Mouse (Mus musculus): ENCODE results near the gene Bloc1s3. TPM values are rescaled to one million over a fixed set of nuclear protein-coding genes. Genes with fewer than 3 reads are reported as not detected.
A peak's percentile ranks its signal among the peaks of the same experiment; 100 is the strongest.

Gene Bloc1s3
- polyA plus RNA-seq, 1 experiment from 2014 or later, result 2.2 TPM

- WGBS, result 11% methylated on average over 31 of the region's 31 CpGs
These were observed 18.6 kb downstream of the Bloc1s3 start for GRCm38 (mm10) chr7:19489525-19489924.

GRCm38 (mm10) chr7:19486549-19486948 is 21.6 kb downstream of the Bloc1s3 start:
- WGBS, result 90% methylated on average over 7 of the region's 7 CpGs
- Histone ChIP-seq H3K4me1 (ENCODE audit: insufficient read depth, low read length) (0 out of 2 replicates have a peak, but pooled peaks cover 7% of the 10 kb centered on the region), H3K4me2 (replicated peaks; ENCODE audit: low read depth, low read length) (no peak overlapping the region), H3K27me3 (ENCODE audit: insufficient read depth, low read length) (peaks cover 41% of the 10 kb centered on the region), H3K9ac (replicated peaks; ENCODE audit: low read length) (no peak overlapping the region), H3K36me3 (ENCODE audit: insufficient read depth, low read length) (no peaks in the 10 kb centered on the region), H3K4me3 (ENCODE audit: low read length) (no peak overlapping the region), H3K27ac (ENCODE audit: low read length) (no peak overlapping the region), H3K9me3 (ENCODE audit: low read length) (no peaks in the 10 kb centered on the region)
- no peak for ATAC-seq (ENCODE audit: low FRiP score, low TSS enrichment)

More at GRCm38 (mm10) chr7:19489525-19489924, 18.6 kb downstream of the Bloc1s3 start:
- no peaks in the 10 kb centered on the region for H3K36me3 ChIP-seq (ENCODE audit: insufficient read depth, low read length)
- peak overlapping the region; percentile 29 for H3K4me3 ChIP-seq (ENCODE audit: low read length)
- peaks cover 11% of the 10 kb centered on the region; the same call in 1 of the 2 replicates for H3K4me1 ChIP-seq (ENCODE audit: insufficient read depth, low read length)
- H3K27me3 ChIP-seq (ENCODE audit: insufficient read depth, low read length), result peaks cover 43% of the 10 kb centered on the region
- peak overlapping the region; percentile 47 for H3K4me2 ChIP-seq (replicated peaks; ENCODE audit: low read depth, low read length)
- no peak overlapping the region; the same call in 1 of the 2 replicates for H3K9ac ChIP-seq (replicated peaks; ENCODE audit: low read length)
- no peak overlapping the region for H3K27ac ChIP-seq (ENCODE audit: low read length)
- ATAC-seq (ENCODE audit: low FRiP score, low TSS enrichment), result no peak
- H3K9me3 ChIP-seq (ENCODE audit: low read length), result no peaks in the 10 kb centered on the region

- H3K4me3 ChIP-seq (ENCODE audit: low read length), result no peak overlapping the region
- WGBS, result 100% methylated on average over 1 of the region's 1 CpGs
- 0 out of 2 replicates have a peak, but pooled peaks cover 7% of the 10 kb centered on the region for H3K4me1 ChIP-seq (ENCODE audit: insufficient read depth, low read length)
- H3K36me3 ChIP-seq (ENCODE audit: insufficient read depth, low read length), result no peaks in the 10 kb centered on the region
- H3K9ac ChIP-seq (replicated peaks; ENCODE audit: low read length), result no peak overlapping the region
- no peak overlapping the region for H3K4me2 ChIP-seq (replicated peaks; ENCODE audit: low read depth, low read length)
- no peaks in the 10 kb centered on the region for H3K9me3 ChIP-seq (ENCODE audit: low read length)
- no peak for ATAC-seq (ENCODE audit: low FRiP score, low TSS enrichment)
- no peak overlapping the region for H3K27ac ChIP-seq (ENCODE audit: low read length)
- peaks cover 31% of the 10 kb centered on the region for H3K27me3 ChIP-seq (ENCODE audit: insufficient read depth, low read length)
These were observed 22.7 kb downstream of the Bloc1s3 start for GRCm38 (mm10) chr7:19485488-19485887.

- no peaks in the 10 kb centered on the region for H3K4me1 ChIP-seq (ENCODE audit: insufficient read depth, low read length)
- no peak for ATAC-seq (ENCODE audit: low FRiP score, low TSS enrichment)
- 84% methylated on average over 8 of the region's 8 CpGs for WGBS
- H3K36me3 ChIP-seq (ENCODE audit: insufficient read depth, low read length), result no peaks in the 10 kb centered on the region
- no peak overlapping the region for H3K4me3 ChIP-seq (ENCODE audit: low read length)
- H3K27me3 ChIP-seq (ENCODE audit: insufficient read depth, low read length), result peaks cover 8% of the 10 kb centered on the region
- H3K9me3 ChIP-seq (ENCODE audit: low read length), result no peaks in the 10 kb centered on the region
- H3K9ac ChIP-seq (replicated peaks; ENCODE audit: low read length), result no peak overlapping the region
- H3K4me2 ChIP-seq (replicated peaks; ENCODE audit: low read depth, low read length), result no peak overlapping the region
- H3K27ac ChIP-seq (ENCODE audit: low read length), result no peak overlapping the region
These were observed 24.9 kb downstream of the Bloc1s3 start for GRCm38 (mm10) chr7:19483281-19483680.

GRCm38 (mm10) chr7:19477624-19478384 is 30.4 kb downstream of the Bloc1s3 start:
- 0 out of 2 replicates have a peak, but pooled peaks have one; percentile 21 for ATAC-seq (ENCODE audit: low FRiP score, low TSS enrichment)

GRCm38 (mm10) chr7:19477084-19477483 is 31.1 kb downstream of the Bloc1s3 start:
- no peak overlapping the region; the same call in 1 of the 2 replicates for H3K27ac ChIP-seq (ENCODE audit: low read length)
- no peak for ATAC-seq (ENCODE audit: low FRiP score, low TSS enrichment)
- 73% methylated on average over 2 of the region's 2 CpGs for WGBS

More at GRCm38 (mm10) chr7:19477624-19478384, 30.4 kb downstream of the Bloc1s3 start:
- Histone ChIP-seq H3K4me3 (ENCODE audit: low read length) (no peak overlapping the region), H3K36me3 (ENCODE audit: insufficient read depth, low read length) (no peaks in the 10 kb centered on the region), H3K9me3 (ENCODE audit: low read length) (no peaks in the 10 kb centered on the region), H3K9ac (replicated peaks; ENCODE audit: low read length) (no peak overlapping the region), H3K4me2 (replicated peaks; ENCODE audit: low read depth, low read length) (no peak overlapping the region), H3K27ac (ENCODE audit: low read length) (no peak overlapping the region; the same call in 1 of the 2 replicates), H3K4me1 (ENCODE audit: insufficient read depth, low read length) (peaks cover 8% of the 10 kb centered on the region; the same call in 1 of the 2 replicates), H3K27me3 (ENCODE audit: insufficient read depth, low read length) (peaks cover 12% of the 10 kb centered on the region)
- WGBS, result 29% methylated on average over 14 of the region's 14 CpGs

GRCm38 (mm10) chr7:19473875-19474443 is 34.2 kb downstream of the Bloc1s3 start:
- Histone ChIP-seq H3K9ac (replicated peaks; ENCODE audit: low read length) (peak overlapping the region; percentile 76), H3K9me3 (ENCODE audit: low read length) (no peaks in the 10 kb centered on the region), H3K27me3 (ENCODE audit: insufficient read depth, low read length) (peaks cover 47% of the 10 kb centered on the region), H3K36me3 (ENCODE audit: insufficient read depth, low read length) (no peaks in the 10 kb centered on the region), H3K4me1 (ENCODE audit: insufficient read depth, low read length) (peaks cover 12% of the 10 kb centered on the region), H3K4me3 (ENCODE audit: low read length) (peak overlapping the region; percentile 50), H3K27ac (ENCODE audit: low read length) (peak overlapping the region; percentile 54; the same call in 1 of the 2 replicates), H3K4me2 (replicated peaks; ENCODE audit: low read depth, low read length) (peak overlapping the region; percentile 65)
- peak; percentile 82 for ATAC-seq (ENCODE audit: low FRiP score, low TSS enrichment)
- WGBS, result under 1% methylated on average over 56 of the region's 89 CpGs

More at GRCm38 (mm10) chr7:19477084-19477483, 31.1 kb downstream of the Bloc1s3 start:
- H3K4me3 ChIP-seq (ENCODE audit: low read length), result no peak overlapping the region
- peaks cover 8% of the 10 kb centered on the region; the same call in 1 of the 2 replicates for H3K4me1 ChIP-seq (ENCODE audit: insufficient read depth, low read length)
- H3K4me2 ChIP-seq (replicated peaks; ENCODE audit: low read depth, low read length), result no peak overlapping the region
- no peaks in the 10 kb centered on the region for H3K9me3 ChIP-seq (ENCODE audit: low read length)
- H3K9ac ChIP-seq (replicated peaks; ENCODE audit: low read length), result no peak overlapping the region
- H3K36me3 ChIP-seq (ENCODE audit: insufficient read depth, low read length), result no peaks in the 10 kb centered on the region
- peaks cover 19% of the 10 kb centered on the region for H3K27me3 ChIP-seq (ENCODE audit: insufficient read depth, low read length)

GRCm38 (mm10) chr7:19472403-19472802 is 35.8 kb downstream of the Bloc1s3 start:
- Histone ChIP-seq H3K4me3 (ENCODE audit: low read length) (no peak overlapping the region), H3K9me3 (ENCODE audit: low read length) (no peaks in the 10 kb centered on the region), H3K9ac (replicated peaks; ENCODE audit: low read length) (no peak overlapping the region), H3K4me1 (ENCODE audit: insufficient read depth, low read length) (peaks cover 12% of the 10 kb centered on the region), H3K27ac (ENCODE audit: low read length) (peak overlapping the region; percentile 50), H3K36me3 (ENCODE audit: insufficient read depth, low read length) (no peaks in the 10 kb centered on the region), H3K27me3 (ENCODE audit: insufficient read depth, low read length) (peaks cover 50% of the 10 kb centered on the region), H3K4me2 (replicated peaks; ENCODE audit: low read depth, low read length) (peak overlapping the region; percentile 12; the same call in 1 of the 2 replicates)
- ATAC-seq (ENCODE audit: low FRiP score, low TSS enrichment), result no peak
- 38% methylated on average over 4 of the region's 4 CpGs for WGBS

GRCm38 (mm10) chr7:19470308-19470707 is 37.9 kb downstream of the Bloc1s3 start:
- peaks cover 12% of the 10 kb centered on the region for H3K4me1 ChIP-seq (ENCODE audit: insufficient read depth, low read length)
- no peaks in the 10 kb centered on the region for H3K36me3 ChIP-seq (ENCODE audit: insufficient read depth, low read length)
- peaks cover 50% of the 10 kb centered on the region for H3K27me3 ChIP-seq (ENCODE audit: insufficient read depth, low read length)
- no peak overlapping the region for H3K4me2 ChIP-seq (replicated peaks; ENCODE audit: low read depth, low read length)
- 19% methylated on average over 14 of the region's 14 CpGs for WGBS
- no peak overlapping the region for H3K27ac ChIP-seq (ENCODE audit: low read length)
- no peak overlapping the region for H3K4me3 ChIP-seq (ENCODE audit: low read length)
- no peak overlapping the region for H3K9ac ChIP-seq (replicated peaks; ENCODE audit: low read length)
- no peaks in the 10 kb centered on the region for H3K9me3 ChIP-seq (ENCODE audit: low read length)
- no peak for ATAC-seq (ENCODE audit: low FRiP score, low TSS enrichment)
